Mouse (Mus musculus) stomach, postnatal 0 days (tissue): Measurements from ENCODE around the gene Fem1a. TPM values are rescaled to one million over a fixed set of nuclear protein-coding genes. Genes with fewer than 3 reads are reported as not detected.

Source experiments
- ATAC-seq: fragments of 200-750 bp; cut with Nextera tagmentation; 2 replicates; pipeline ENCODE4 v1.8.0; 2017; ENCODE audit not compliant: low FRiP score, low TSS enrichment
- DNase-seq: peaks from one replicate; pipeline ENCODE4 v3.0.0-alpha.2; 2016; ENCODE audit warnings: low spot score
- H3K27ac ChIP-seq: fragments of 300-500 bp; sonication (generic); replicated peaks from 2 replicates; pipeline ENCODE4 v1.5.1; 2014; ENCODE audit warnings: mild to moderate bottlenecking, control low read depth
- H3K27me3 ChIP-seq: fragments of 300-500 bp; sonication (generic); 2 replicates; pipeline ENCODE4 v1.6.1; 2014; ENCODE audit warnings: low read length; ENCODE audit not compliant: control insufficient read depth, insufficient read depth
- H3K36me3 ChIP-seq: fragments of 300-500 bp; sonication (generic); 2 replicates; pipeline ENCODE4 v1.6.1; 2014; ENCODE audit warnings: low read length, mixed read lengths; ENCODE audit not compliant: control insufficient read depth, insufficient read depth
- H3K4me1 ChIP-seq: fragments of 300-500 bp; sonication (generic); replicated peaks from 2 replicates; pipeline ENCODE4 v1.6.1; 2014; ENCODE audit warnings: antibody characterized with exemption; ENCODE audit not compliant: control insufficient read depth, insufficient read depth
- H3K4me2 ChIP-seq: fragments of 300-500 bp; sonication (generic); replicated peaks from 2 replicates; pipeline ENCODE4 v1.6.1; 2014; ENCODE audit warnings: low read depth, mild to moderate bottlenecking, control low read depth, moderate library complexity
- H3K4me3 ChIP-seq: fragments of 300-500 bp; sonication (generic); 2 replicates; pipeline ENCODE4 v1.5.1; 2014; ENCODE audit warnings: low read depth, low read length, control low read depth
- H3K9ac ChIP-seq: fragments of 300-500 bp; sonication (generic); 2 replicates; pipeline ENCODE4 v1.6.1; 2014; ENCODE audit warnings: mild to moderate bottlenecking, low read length, control low read depth, mixed read lengths
- H3K9me3 ChIP-seq: fragments of 300-500 bp; sonication (generic); 2 replicates; pipeline ENCODE4 v1.6.1; 2016; ENCODE audit warnings: low read length; ENCODE audit not compliant: control insufficient read depth
- CTCF ChIP-seq: IDR thresholded peaks from 2 replicates; pipeline ENCODE4 v1.5.1; 2016; ENCODE audit warnings: antibody characterized with exemption, low read depth, mild to moderate bottlenecking, moderate library complexity
- EP300 ChIP-seq: optimal IDR thresholded peaks from 2 replicates; pipeline ENCODE3; 2016; ENCODE audit warnings: antibody characterized with exemption
- WGBS: fragments of 180-500 bp; shearing (Covaris S2); extraction: QIAGEN DNeasy Blood & Tissue Kit; methylation state at CpG from one replicate; pipeline ENCODE4 v1.1.7; 2014; 5-methylcytosine and 5-hydroxymethylcytosine counted together
- polyA plus RNA-seq: library from polyadenylated mRNA; unstranded; fragments of >200 nt; fragmentation: Nextera tagmentation; extraction: Ambion mirVana; gene quantifications from 2 replicates; pipeline ENCODE4 v1.2.1, GENCODE M21; 2015

Fem1a gene
- polyA plus RNA-seq, 1 experiment from 2014 or later, result 9.6 TPM

DNA sequence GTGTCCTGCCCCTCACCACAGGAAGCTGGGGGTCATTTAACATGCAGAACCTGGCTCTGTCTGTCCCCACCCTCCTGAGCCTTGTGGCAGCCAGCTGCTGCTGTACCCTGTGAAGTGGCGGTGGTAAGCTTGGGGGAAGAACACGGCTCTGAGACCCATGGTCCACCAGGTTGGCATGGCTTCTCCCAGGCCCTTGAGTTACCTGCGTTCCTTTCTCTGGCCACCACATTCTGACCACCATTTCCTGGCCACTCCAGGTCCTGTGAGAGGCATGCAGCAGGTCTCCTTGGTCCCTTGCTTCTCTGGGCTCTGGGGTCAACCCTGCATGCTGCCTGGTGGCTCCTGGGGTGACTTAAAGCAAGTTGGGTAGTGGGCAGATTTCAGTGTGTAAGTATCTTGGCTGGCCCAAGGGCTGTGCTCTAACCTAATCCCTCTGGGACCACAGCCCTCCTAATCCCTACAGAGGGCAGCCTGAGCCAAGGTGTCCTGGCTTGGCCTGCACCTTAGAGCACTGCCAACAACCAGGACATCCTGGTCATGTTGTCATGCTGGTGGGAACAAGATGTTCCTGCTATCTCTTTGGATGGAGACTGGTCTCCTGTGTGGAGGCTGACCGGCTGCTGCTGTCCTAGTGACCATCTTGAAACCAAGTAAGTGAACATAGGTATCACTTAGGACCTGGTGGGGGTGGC is 36.1 kb downstream of the Fem1a start, which contains the start of gene Plin3:
Plin3 (minus strand) TSS at position 343 of the 692 bp plus-strand sequence.
- no peak within 1 kb of the TSS for H3K4me3 ChIP-seq
- H3K27ac ChIP-seq, result peak within 1 kb of the TSS; percentile 94
- ATAC-seq, result no peak
- H3K4me2 ChIP-seq, result no peak within 1 kb of the TSS
- no peak for TF ChIP-seq CTCF
- TF ChIP-seq EP300, result no peak
- no peaks in the 10 kb centered on the region for H3K36me3 ChIP-seq
- no peaks in the 10 kb centered on the region for H3K9me3 ChIP-seq
- no peaks in the 10 kb centered on the region for H3K27me3 ChIP-seq
- H3K4me1 ChIP-seq, result peaks cover 5% of the 10 kb centered on the region; the same call in 1 of the 2 replicates
- peak within 1 kb of the TSS; percentile 62; the same call in 1 of the 2 replicates for H3K9ac ChIP-seq
- 97% methylated on average over 4 of the region's 4 CpGs for WGBS
- DNase-seq, result no peak

DNA sequence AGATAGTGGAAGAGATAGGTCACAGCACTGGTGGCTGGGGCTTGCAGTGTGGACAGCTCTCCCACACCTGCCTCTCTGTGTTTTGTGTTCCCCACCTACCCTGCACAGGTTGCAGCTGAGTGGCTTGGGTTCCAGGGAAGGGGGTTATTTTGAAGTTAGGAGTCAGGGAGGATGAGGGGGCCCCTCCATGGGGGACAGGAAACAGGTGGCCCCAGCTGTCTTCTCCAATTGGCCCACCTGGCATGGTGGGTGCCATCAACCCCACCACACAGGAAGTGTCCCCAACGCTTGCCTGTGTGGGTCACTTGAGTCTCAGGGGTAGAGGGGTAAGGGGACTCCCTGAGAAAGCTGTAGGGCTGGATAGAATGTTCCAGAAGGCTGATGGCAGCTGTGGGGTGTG is 36.7 kb downstream of the Fem1a start:
- no peak overlapping the region for H3K9ac ChIP-seq
- no peak for ATAC-seq
- TF ChIP-seq CTCF (no peak), EP300 (no peak)
- no peak overlapping the region for H3K27ac ChIP-seq
- 0 out of 2 replicates have a peak, but pooled peaks cover 4% of the 10 kb centered on the region for H3K4me1 ChIP-seq
- no peak overlapping the region for H3K4me3 ChIP-seq
- H3K4me2 ChIP-seq, result no peak overlapping the region
- DNase-seq, result no peak
- 58% methylated on average over 1 of the region's 1 CpGs for WGBS
- H3K9me3 ChIP-seq, result no peaks in the 10 kb centered on the region
- H3K36me3 ChIP-seq, result no peaks in the 10 kb centered on the region
- no peaks in the 10 kb centered on the region for H3K27me3 ChIP-seq

DNA sequence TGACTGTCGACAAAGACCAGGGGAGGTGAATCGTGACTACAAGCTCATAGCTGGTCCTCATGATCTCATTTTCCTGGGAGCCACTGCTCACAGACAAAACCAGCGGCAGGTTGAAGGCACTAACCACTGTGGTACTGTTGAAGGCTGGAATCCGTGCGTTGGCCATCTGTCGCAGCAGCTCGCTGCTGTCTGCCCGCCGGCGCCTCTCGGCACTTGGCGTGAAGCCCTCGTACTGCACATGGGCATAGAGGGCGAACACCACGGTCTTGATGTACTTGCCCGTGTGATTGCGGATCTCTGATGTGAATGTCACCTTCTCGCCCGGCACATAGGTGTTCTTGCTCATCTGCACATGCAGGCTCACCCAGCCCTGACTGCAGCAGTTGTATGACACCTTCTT is 37.6 kb downstream of the Fem1a start:
- H3K4me2 ChIP-seq, result no peak overlapping the region
- WGBS, result 87% methylated on average over 19 of the region's 19 CpGs
- 0 out of 2 replicates have a peak, but pooled peaks cover 2% of the 10 kb centered on the region for H3K4me1 ChIP-seq
- no peaks in the 10 kb centered on the region for H3K9me3 ChIP-seq
- no peak for DNase-seq
- TF ChIP-seq EP300, result no peak
- no peak for TF ChIP-seq CTCF
- H3K4me3 ChIP-seq, result no peak overlapping the region
- H3K27ac ChIP-seq, result no peak overlapping the region
- H3K36me3 ChIP-seq, result no peaks in the 10 kb centered on the region
- H3K9ac ChIP-seq, result no peak overlapping the region
- no peak for ATAC-seq
- H3K27me3 ChIP-seq, result no peaks in the 10 kb centered on the region

DNA sequence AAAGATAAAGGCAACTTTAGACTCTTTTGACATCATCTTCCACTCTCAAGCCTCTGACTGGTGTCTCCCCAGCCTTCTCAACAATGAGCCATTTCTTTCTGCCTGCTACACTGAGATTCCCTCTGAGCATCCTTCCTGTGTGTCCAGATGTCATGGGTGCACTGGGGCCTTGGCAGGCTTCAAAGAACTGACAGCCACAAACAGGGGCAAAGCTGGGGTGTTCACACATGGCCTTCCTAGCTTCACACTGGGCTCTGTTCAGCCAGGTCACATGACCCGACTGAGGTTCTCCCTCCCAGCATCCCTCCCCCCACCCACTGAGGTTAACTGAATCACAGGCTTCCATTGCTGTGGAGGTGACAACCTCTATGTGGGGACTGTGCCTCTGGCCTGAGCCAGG is 39.6 kb downstream of the Fem1a start:
- 57% methylated on average over 1 of the region's 1 CpGs for WGBS
- ATAC-seq, result no peak
- H3K9me3 ChIP-seq, result no peaks in the 10 kb centered on the region

DNA sequence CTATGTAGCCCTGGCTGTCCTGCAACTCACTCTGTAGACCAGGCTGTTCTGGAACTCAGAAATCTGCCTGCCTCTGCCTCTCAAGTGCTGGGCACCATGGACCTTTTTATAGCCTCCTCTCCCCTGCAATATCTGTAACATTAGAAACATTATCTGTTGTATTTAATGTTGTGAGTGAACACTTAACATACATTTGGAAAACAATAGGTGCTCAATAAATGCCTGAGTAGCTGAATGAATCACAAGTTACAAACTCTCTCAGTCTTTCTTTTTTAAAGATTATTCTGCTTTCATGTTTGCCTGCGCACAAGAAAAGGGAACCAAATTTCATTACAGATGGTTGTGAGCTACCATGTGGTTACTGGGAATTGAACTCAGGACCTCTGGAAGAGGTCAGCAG is 41.6 kb downstream of the Fem1a start:
- H3K4me1 ChIP-seq, result no peaks in the 10 kb centered on the region
- TF ChIP-seq EP300 (no peak), CTCF (no peak)
- WGBS, result 100% methylated on average over 1 of the region's 1 CpGs
- ATAC-seq, result no peak
- H3K27me3 ChIP-seq, result no peaks in the 10 kb centered on the region
- no peaks in the 10 kb centered on the region for H3K9me3 ChIP-seq
- no peaks in the 10 kb centered on the region for H3K36me3 ChIP-seq
- no peak overlapping the region for H3K9ac ChIP-seq
- DNase-seq, result no peak
- H3K27ac ChIP-seq, result no peak overlapping the region
- no peak overlapping the region for H3K4me2 ChIP-seq
- no peak overlapping the region for H3K4me3 ChIP-seq

More for the DNA sequence above, 39.6 kb downstream of the Fem1a start:
- no peak for DNase-seq
- H3K36me3 ChIP-seq, result no peaks in the 10 kb centered on the region
- no peak for TF ChIP-seq CTCF
- TF ChIP-seq EP300, result no peak
- H3K4me2 ChIP-seq, result no peak overlapping the region
- no peak overlapping the region for H3K4me3 ChIP-seq
- no peak overlapping the region for H3K9ac ChIP-seq
- H3K4me1 ChIP-seq, result 0 out of 2 replicates have a peak, but pooled peaks cover 2% of the 10 kb centered on the region
- H3K27me3 ChIP-seq, result no peaks in the 10 kb centered on the region
- H3K27ac ChIP-seq, result no peak overlapping the region

DNA sequence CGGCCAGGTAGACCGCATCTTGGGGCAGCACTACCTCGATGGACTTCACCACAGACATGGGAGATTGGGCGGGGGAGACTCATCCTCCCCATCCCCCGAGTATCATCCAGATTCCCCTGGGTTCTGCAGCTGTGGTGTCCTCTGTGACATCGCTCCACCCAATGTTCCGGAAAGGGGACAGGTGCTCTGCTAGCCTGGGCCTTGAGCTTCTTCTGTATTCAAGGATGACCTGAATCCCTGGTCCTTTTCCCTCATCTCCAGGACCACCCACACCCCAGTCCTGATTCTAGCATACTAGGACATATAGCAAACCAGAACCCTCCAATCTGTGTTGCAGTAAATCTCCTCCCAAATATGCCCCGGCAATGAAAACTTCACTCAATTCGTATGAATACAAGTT is 43.6 kb downstream of the Fem1a start, which contains the start of gene Arrdc5:
Arrdc5 (minus strand) TSS at position 101 of the 400 bp plus-strand sequence.
- Histone ChIP-seq H3K4me3 (no peak within 1 kb of the TSS), H3K4me2 (no peak within 1 kb of the TSS), H3K9me3 (no peaks in the 10 kb centered on the region), H3K9ac (no peak within 1 kb of the TSS), H3K27me3 (no peaks in the 10 kb centered on the region), H3K27ac (no peak within 1 kb of the TSS), H3K36me3 (no peaks in the 10 kb centered on the region), H3K4me1 (peaks cover 1% of the 10 kb centered on the region; the same call in 1 of the 2 replicates)
- 94% methylated on average over 9 of the region's 9 CpGs for WGBS
- TF ChIP-seq CTCF (no peak), EP300 (no peak)
- ATAC-seq, result no peak
- no peak for DNase-seq
